Mouse (Mus musculus): ENCODE measurements at regions not wholly inside any gene's neighbourhood (a gene's known extent, or its start where the extent isn't known, plus 50 kb on each side); places are given as distances from the start of the nearest gene placed in this dataset.

- no peak for DNase-seq (ENCODE audit: low spot score)
Measured at GRCm38 (mm10) chr11:24537721-24538120, 459.9 kb downstream of the Bcl11a start.

- DNase-seq (ENCODE audit: low spot score): no peak
Measured at GRCm38 (mm10) chr11:24569655-24570054, 491.8 kb downstream of the Bcl11a start.

GRCm38 (mm10) chr11:24613529-24613928 lies 535.7 kb downstream of the Bcl11a start:
- no peak for DNase-seq (ENCODE audit: low spot score)

- no peak for DNase-seq (ENCODE audit: low spot score)
Measured at GRCm38 (mm10) chr11:24615436-24615835, 537.6 kb downstream of the Bcl11a start.

- no peak for DNase-seq (ENCODE audit: low spot score)
Measured at GRCm38 (mm10) chr11:24618586-24618985, 540.7 kb downstream of the Bcl11a start.

GRCm38 (mm10) chr11:24619021-24619420 lies 541.2 kb downstream of the Bcl11a start:
- no peak for DNase-seq (ENCODE audit: low spot score)

GRCm38 (mm10) chr11:24628619-24629018 lies 550.8 kb downstream of the Bcl11a start:
- DNase-seq (ENCODE audit: low spot score): no peak

GRCm38 (mm10) chr11:24629431-24629830 lies 551.6 kb downstream of the Bcl11a start:
- DNase-seq (ENCODE audit: low spot score): no peak

GRCm38 (mm10) chr11:24630403-24630900 lies 552.6 kb downstream of the Bcl11a start:
- no peak for DNase-seq (ENCODE audit: low spot score)

- no peak for DNase-seq (ENCODE audit: low spot score)
Measured at GRCm38 (mm10) chr11:24631651-24632050, 553.8 kb downstream of the Bcl11a start.

- DNase-seq (ENCODE audit: low spot score): no peak
Measured at GRCm38 (mm10) chr11:24636716-24637115, 558.9 kb downstream of the Bcl11a start.

GRCm38 (mm10) chr11:24643439-24644109 lies 565.7 kb downstream of the Bcl11a start:
- DNase-seq (ENCODE audit: low spot score): no peak

GRCm38 (mm10) chr11:24652852-24653251 lies 575.0 kb downstream of the Bcl11a start:
- no peak for DNase-seq (ENCODE audit: low spot score)

GRCm38 (mm10) chr11:24664082-24664481 lies 586.2 kb downstream of the Bcl11a start:
- no peak for DNase-seq (ENCODE audit: low spot score)

- no peak for DNase-seq (ENCODE audit: low spot score)
Measured at GRCm38 (mm10) chr11:24665310-24665709, 587.5 kb downstream of the Bcl11a start.

- DNase-seq (ENCODE audit: low spot score): no peak
Measured at GRCm38 (mm10) chr11:24671662-24672061, 593.8 kb downstream of the Bcl11a start.

GRCm38 (mm10) chr11:24673248-24674207 lies 595.7 kb downstream of the Bcl11a start:
- DNase-seq (ENCODE audit: low spot score): no peak

GRCm38 (mm10) chr11:24674208-24674571 lies 596.3 kb downstream of the Bcl11a start:
- no peak for DNase-seq (ENCODE audit: low spot score)

GRCm38 (mm10) chr11:24677016-24677415 lies 599.2 kb downstream of the Bcl11a start:
- DNase-seq (ENCODE audit: low spot score): no peak

GRCm38 (mm10) chr11:24679581-24679980 lies 601.7 kb downstream of the Bcl11a start:
- DNase-seq (ENCODE audit: low spot score): no peak

GRCm38 (mm10) chr11:24682423-24682822 lies 604.6 kb downstream of the Bcl11a start:
- DNase-seq (ENCODE audit: low spot score): no peak

- no peak for DNase-seq (ENCODE audit: low spot score)
Measured at GRCm38 (mm10) chr11:24685545-24686467, 608.0 kb downstream of the Bcl11a start.
